Mouse (Mus musculus): ENCODE results near the gene Krit1. TPM values are rescaled to one million over a fixed set of nuclear protein-coding genes. Genes with fewer than 3 reads are reported as not detected.

Gene Krit1
- total and polyA plus RNA-seq, 2 experiments: 4.3 to 16.0 TPM

DNA sequence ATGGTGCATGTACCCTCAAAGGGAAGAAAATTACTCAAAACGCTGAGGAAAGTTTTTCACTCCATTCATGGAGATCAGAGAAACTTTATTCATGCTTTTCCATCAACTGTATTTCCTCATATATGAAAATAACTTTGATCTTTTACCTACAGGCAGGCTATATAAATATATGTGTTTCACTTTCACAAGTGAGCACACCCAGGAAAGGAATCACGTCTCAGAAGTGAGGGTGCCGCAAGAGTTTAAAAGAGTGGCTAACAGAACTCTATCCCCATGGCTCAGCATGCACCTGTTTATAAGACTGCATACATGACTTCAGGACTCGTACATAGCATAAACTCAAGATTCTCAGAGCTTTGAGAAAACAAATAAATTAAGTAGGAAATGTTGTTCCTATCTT is 2.1 kb upstream of the Krit1 start:
- DNase-seq (ENCODE audit: extremely low read depth, low read depth, low spot score): no peak
- Histone ChIP-seq H3K9ac (ENCODE audit: low read depth, low read length) (no peak overlapping the region), H3K4me1 (ENCODE audit: control insufficient read depth, insufficient read depth, low read length) (peaks cover 7% of the 10 kb centered on the region), H3K4me3 (ENCODE audit: insufficient read depth, low read depth, low read length) (no peak overlapping the region), H3K36me3 (ENCODE audit: control insufficient read depth, insufficient read depth, low read length) (no peaks in the 10 kb centered on the region), H3K27me3 (ENCODE audit: control insufficient read depth, insufficient read depth, low read length) (no peaks in the 10 kb centered on the region), H3K27ac (replicated peaks; ENCODE audit: insufficient read depth, low read depth, low read length) (no peak overlapping the region), H3K79me2 (ENCODE audit: control insufficient read depth, insufficient read depth, low read length) (peaks cover 2% of the 10 kb centered on the region; the same call in 1 of the 2 replicates)
- TF ChIP-seq POLR2A (IDR thresholded peaks at IDR 0.05; ENCODE audit: extremely low read depth, insufficient read depth, low read length): no peak
- no peak for TF ChIP-seq CTCF (IDR thresholded peaks at IDR 0.05; ENCODE audit: low read depth, low read length)
- WGBS: 70% methylated on average over 4 of the region's 4 CpGs

DNA sequence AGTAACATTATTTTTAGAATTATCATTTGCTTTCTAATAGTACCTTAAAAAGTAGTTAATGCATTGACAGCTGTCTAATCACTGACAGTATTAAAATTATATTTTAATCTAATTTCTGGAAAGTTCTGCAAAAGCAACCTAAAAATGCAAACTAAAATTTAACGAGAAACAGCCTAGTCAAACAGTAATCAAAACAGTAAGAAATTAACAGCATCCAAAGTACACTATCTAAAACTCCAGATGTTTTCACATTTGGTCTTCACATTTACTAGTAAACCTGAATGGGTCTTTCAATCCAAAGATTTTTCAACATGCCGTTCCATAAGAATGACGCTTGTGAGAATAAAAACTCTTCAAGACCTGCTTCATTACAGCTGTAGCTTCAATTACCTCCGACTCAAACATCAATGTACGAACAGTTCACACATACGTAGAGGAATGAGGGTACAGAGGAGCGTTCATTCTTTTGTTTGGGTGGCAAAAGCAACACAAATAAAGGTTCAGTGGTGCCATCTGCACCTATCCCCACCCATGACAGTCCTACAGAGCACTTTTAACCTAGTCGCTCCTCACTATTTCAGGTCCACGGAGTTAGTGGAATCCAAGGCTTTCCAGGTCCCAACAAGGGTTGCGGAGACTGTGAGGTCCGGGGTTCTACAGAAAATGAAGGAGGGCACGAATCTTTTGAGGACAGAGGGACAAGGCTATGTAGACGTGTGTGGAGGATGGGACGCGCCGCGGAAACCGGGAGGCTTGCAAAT is 1.1 kb upstream of the Krit1 start:
- Histone ChIP-seq H3K27ac (replicated peaks; ENCODE audit: insufficient read depth, low read depth, low read length) (peak overlapping the region; percentile 68; the same call in 1 of the 2 replicates), H3K36me3 (ENCODE audit: control insufficient read depth, insufficient read depth, low read length) (no peaks in the 10 kb centered on the region), H3K4me1 (ENCODE audit: control insufficient read depth, insufficient read depth, low read length) (peaks cover 9% of the 10 kb centered on the region), H3K27me3 (ENCODE audit: control insufficient read depth, insufficient read depth, low read length) (no peaks in the 10 kb centered on the region), H3K4me3 (ENCODE audit: insufficient read depth, low read depth, low read length) (peak overlapping the region; percentile 98), H3K9ac (ENCODE audit: low read depth, low read length) (peak overlapping the region; percentile 93), H3K79me2 (ENCODE audit: control insufficient read depth, insufficient read depth, low read length) (peaks cover 2% of the 10 kb centered on the region; the same call in 1 of the 2 replicates)
- no peak for TF ChIP-seq CTCF (IDR thresholded peaks at IDR 0.05; ENCODE audit: low read depth, low read length)
- 5% methylated on average over 18 of the region's 18 CpGs for WGBS
- no peak for DNase-seq (ENCODE audit: extremely low read depth, low read depth, low spot score)

DNA sequence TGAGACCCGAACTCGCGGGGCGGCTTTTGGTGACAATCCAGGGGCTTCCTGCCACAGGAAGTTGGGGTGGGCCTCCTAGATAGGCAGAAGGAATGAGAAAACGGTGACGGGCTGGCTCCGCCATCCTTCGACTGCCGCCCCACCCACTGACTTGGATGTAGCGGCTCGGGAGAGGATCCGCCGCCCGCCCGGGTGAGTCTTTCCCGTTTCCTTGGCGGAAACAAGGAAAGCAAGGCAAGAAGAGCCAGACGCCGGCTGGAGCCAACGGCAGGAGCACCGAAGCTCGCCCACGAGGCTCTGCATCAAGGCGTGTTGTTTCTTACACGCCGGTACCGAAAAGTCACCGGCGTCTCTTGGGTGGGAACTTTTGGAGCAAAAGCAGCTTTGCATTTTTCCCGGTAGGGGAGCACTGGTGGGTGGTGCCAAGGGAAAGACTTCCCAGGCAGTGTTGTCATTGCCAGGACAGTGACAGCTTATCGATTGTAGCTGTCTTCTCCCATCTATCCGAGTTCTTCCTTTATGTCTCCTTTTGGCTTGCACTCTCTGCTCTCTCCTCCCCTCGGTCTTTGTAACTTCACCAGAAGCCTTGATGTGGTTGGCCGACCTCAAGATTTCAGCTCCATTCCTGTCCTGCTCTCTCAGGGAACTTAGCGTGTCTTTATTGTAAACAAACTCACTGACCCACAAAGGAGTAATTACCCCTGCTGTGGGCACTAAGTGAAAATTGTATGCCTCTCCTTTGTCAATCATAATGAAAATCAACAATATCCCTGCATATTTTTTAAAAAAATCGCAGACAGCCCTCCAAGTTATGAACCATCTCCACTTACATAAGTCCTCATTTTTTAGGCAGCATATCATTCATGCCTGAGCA is 545 bp downstream of the Krit1 start:
- peaks cover 9% of the 10 kb centered on the region for H3K4me1 ChIP-seq (ENCODE audit: control insufficient read depth, insufficient read depth, low read length)
- no peak for TF ChIP-seq POLR2A (IDR thresholded peaks at IDR 0.05; ENCODE audit: extremely low read depth, insufficient read depth, low read length)
- TF ChIP-seq CTCF (IDR thresholded peaks at IDR 0.05; ENCODE audit: low read depth, low read length): no peak; the same call in 1 of the 2 replicates
- under 1% methylated on average over 36 of the region's 36 CpGs for WGBS
- H3K79me2 ChIP-seq (ENCODE audit: control insufficient read depth, insufficient read depth, low read length): peaks cover 2% of the 10 kb centered on the region; the same call in 1 of the 2 replicates
- no peaks in the 10 kb centered on the region for H3K27me3 ChIP-seq (ENCODE audit: control insufficient read depth, insufficient read depth, low read length)
- peak overlapping the region; percentile 98 for H3K4me3 ChIP-seq (ENCODE audit: insufficient read depth, low read depth, low read length)
- H3K27ac ChIP-seq (replicated peaks; ENCODE audit: insufficient read depth, low read depth, low read length): peak overlapping the region; percentile 68
- peak; percentile 58 for DNase-seq (ENCODE audit: extremely low read depth, low read depth, low spot score)
- H3K9ac ChIP-seq (ENCODE audit: low read depth, low read length): peak overlapping the region; percentile 93
- H3K36me3 ChIP-seq (ENCODE audit: control insufficient read depth, insufficient read depth, low read length): peaks cover 4% of the 10 kb centered on the region; the same call in 1 of the 2 replicates

DNA sequence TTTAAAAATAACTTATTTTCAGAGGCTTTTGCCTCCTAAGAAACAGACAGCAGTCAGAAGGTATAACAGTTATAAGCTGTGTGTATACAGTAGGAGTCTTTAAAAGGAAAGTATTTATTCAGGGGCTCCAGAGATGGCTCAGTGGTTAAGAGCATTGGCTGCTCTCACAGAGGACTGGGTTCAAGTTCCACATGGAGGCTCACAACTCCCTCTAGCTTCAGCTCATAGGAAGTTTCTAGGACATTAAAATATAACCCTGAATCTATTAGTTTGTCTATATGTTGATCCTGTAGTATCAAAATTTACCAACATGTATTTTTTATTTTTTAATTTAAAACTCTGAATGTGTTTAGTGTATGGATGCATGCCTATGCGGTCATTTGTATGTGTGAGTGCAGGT is 5.5 kb downstream of the Krit1 start:
- 93% methylated on average over 1 of the region's 1 CpGs for WGBS
- Histone ChIP-seq H3K27me3 (ENCODE audit: control insufficient read depth, insufficient read depth, low read length) (no peaks in the 10 kb centered on the region), H3K4me1 (ENCODE audit: control insufficient read depth, insufficient read depth, low read length) (peaks cover 2% of the 10 kb centered on the region; the same call in 1 of the 2 replicates), H3K27ac (replicated peaks; ENCODE audit: insufficient read depth, low read depth, low read length) (no peak overlapping the region), H3K36me3 (ENCODE audit: control insufficient read depth, insufficient read depth, low read length) (peaks cover 21% of the 10 kb centered on the region), H3K79me2 (ENCODE audit: control insufficient read depth, insufficient read depth, low read length) (peaks cover 2% of the 10 kb centered on the region; the same call in 1 of the 2 replicates), H3K9ac (ENCODE audit: low read depth, low read length) (no peak overlapping the region), H3K4me3 (ENCODE audit: insufficient read depth, low read depth, low read length) (no peak overlapping the region)
- DNase-seq (ENCODE audit: extremely low read depth, low read depth, low spot score): no peak
- TF ChIP-seq POLR2A (IDR thresholded peaks at IDR 0.05; ENCODE audit: extremely low read depth, insufficient read depth, low read length): no peak
- TF ChIP-seq CTCF (IDR thresholded peaks at IDR 0.05; ENCODE audit: low read depth, low read length): no peak

DNA sequence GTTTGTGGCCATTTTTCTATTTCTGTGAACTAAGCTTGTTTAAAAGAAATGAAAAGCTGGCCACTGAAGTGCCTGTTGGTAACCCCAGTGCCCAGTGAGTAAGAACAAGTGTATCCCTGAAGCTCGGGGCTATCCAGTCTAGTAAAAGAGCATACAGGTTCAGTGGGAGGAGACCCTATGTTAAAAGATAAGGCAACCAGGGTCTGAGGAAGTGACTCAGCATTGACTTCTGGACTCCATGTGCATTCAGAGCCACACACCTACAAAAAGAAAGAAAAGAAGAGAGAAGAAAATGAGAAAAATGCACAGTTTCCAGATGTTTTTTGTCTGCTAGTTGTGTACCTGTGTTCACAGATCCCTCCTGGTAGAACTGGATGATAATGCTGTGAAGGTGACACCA is 31.1 kb downstream of the Krit1 start:
- 71% methylated on average over 1 of the region's 1 CpGs for WGBS
- Histone ChIP-seq H3K4me3 (ENCODE audit: insufficient read depth, low read depth, low read length) (no peak overlapping the region), H3K36me3 (ENCODE audit: control insufficient read depth, insufficient read depth, low read length) (peaks cover 38% of the 10 kb centered on the region), H3K9ac (ENCODE audit: low read depth, low read length) (no peak overlapping the region), H3K27ac (replicated peaks; ENCODE audit: insufficient read depth, low read depth, low read length) (no peak overlapping the region), H3K4me1 (ENCODE audit: control insufficient read depth, insufficient read depth, low read length) (no peaks in the 10 kb centered on the region), H3K79me2 (ENCODE audit: control insufficient read depth, insufficient read depth, low read length) (no peaks in the 10 kb centered on the region), H3K27me3 (ENCODE audit: control insufficient read depth, insufficient read depth, low read length) (no peaks in the 10 kb centered on the region)
- DNase-seq (ENCODE audit: extremely low read depth, low read depth, low spot score): no peak
- no peak for TF ChIP-seq POLR2A (IDR thresholded peaks at IDR 0.05; ENCODE audit: extremely low read depth, insufficient read depth, low read length)
- TF ChIP-seq CTCF (IDR thresholded peaks at IDR 0.05; ENCODE audit: low read depth, low read length): no peak

Measured in liver, adult 2 months (tissue).